Mouse (Mus musculus): ENCODE measurements around the gene Gm5483. TPM values are rescaled to one million over a fixed set of nuclear protein-coding genes. Genes with fewer than 3 reads are reported as not detected.
"Not testable (repeated sequence)": the region's sequence is repeated elsewhere in the genome, so short reads cannot be mapped to it uniquely, and the experiment has no call there.

Gene Gm5483
- total RNA-seq (2021), result under 1 TPM in 1 of 2 experiments, not detected in 1; 0.26 TPM

GRCm38 (mm10) chr16:36183912-36184311 is at the start of gene Gm5483:
Gene Gm5483 (plus strand): TSS chr16:36184212.
- DNase-seq; intact Hi-C loops (cut with DNase I): not testable (repeated sequence)

GRCm38 (mm10) chr16:36138201-36138600 is 45.8 kb upstream of the Gm5483 start:
- intact Hi-C loops (cut with DNase I), result no loop called here
- DNase-seq, result no peak

GRCm38 (mm10) chr16:36156402-36156975 is 27.5 kb upstream of the Gm5483 start, which contains the start of gene Stfa2l1:
Gene Stfa2l1 (plus strand): TSS chr16:36156811.
- DNase-seq, result no peak
- intact Hi-C loops (cut with DNase I), result no loop called here

GRCm38 (mm10) chr16:36167841-36168240 is 16.2 kb upstream of the Gm5483 start:
- DNase-seq; intact Hi-C loops (cut with DNase I): not testable (repeated sequence)

GRCm38 (mm10) chr16:36176108-36176507 is 7.9 kb upstream of the Gm5483 start:
- no peak for DNase-seq
- intact Hi-C loops (cut with DNase I), result no loop called here

GRCm38 (mm10) chr16:36179910-36180309 is 4.1 kb upstream of the Gm5483 start:
- intact Hi-C loops (cut with DNase I), result no loop called here
- DNase-seq, result no peak

GRCm38 (mm10) chr16:36199226-36199625 is 15.2 kb downstream of the Gm5483 start:
- intact Hi-C loops (cut with DNase I), result no loop called here
- no peak for DNase-seq

- intact Hi-C loops (cut with DNase I), result no loop called here
- DNase-seq, result peak; percentile 2
These were observed 19.8 kb downstream of the Gm5483 start for GRCm38 (mm10) chr16:36203846-36204245.

GRCm38 (mm10) chr16:36205684-36206083 is 21.7 kb downstream of the Gm5483 start:
- DNase-seq; intact Hi-C loops (cut with DNase I): not testable (repeated sequence)

GRCm38 (mm10) chr16:36209967-36210453 is 26.0 kb downstream of the Gm5483 start, which contains the start of gene Gm5416:
Gene Gm5416 (plus strand): TSS chr16:36210403.
- no peak for DNase-seq
- intact Hi-C loops (cut with DNase I), result no loop called here

GRCm38 (mm10) chr16:36221168-36221567 is 37.2 kb downstream of the Gm5483 start, which contains the start of gene 2010005H15Rik:
Gene 2010005H15Rik (plus strand): TSS chr16:36221468.
- intact Hi-C loops (cut with DNase I); DNase-seq: not testable (repeated sequence)

Other genes starting within 250 kb of the Gm5483 start
- gene Parp9, start 245.7 kb upstream of the Gm5483 start, total RNA-seq (2021), result 1 to 10 TPM; 2.0 to 2.4 TPM
- gene Dtx3l, start 245.1 kb upstream of the Gm5483 start, total RNA-seq (2021), result 1 to 10 TPM; 2.2 TPM
- 10 to 100 TPM; 92.1 to 96.8 TPM for gene Kpna1, start 205.5 kb upstream of the Gm5483 start, total RNA-seq (2021)
- 1 to 10 TPM; 6.8 to 7.0 TPM for gene Wdr5b, start 143.0 kb upstream of the Gm5483 start, total RNA-seq (2021)
- 10 to 100 TPM; 55.9 to 61.0 TPM for gene Fam162a, start 112.6 kb upstream of the Gm5483 start, total RNA-seq (2021)
- gene Ccdc58, start 112.5 kb upstream of the Gm5483 start, total RNA-seq (2021), result 10 to 100 TPM; 19.0 to 21.1 TPM
- gene Csta1, start 53.0 kb upstream of the Gm5483 start, total RNA-seq (2021), result not detected
- gene Stfa2l1, start 27.4 kb upstream of the Gm5483 start, total RNA-seq (2021), result not detected
- gene Gm5416, start 26.2 kb downstream of the Gm5483 start, total RNA-seq (2021), result not detected
- gene 2010005H15Rik, start 37.3 kb downstream of the Gm5483 start, total RNA-seq (2021), result not detected
- gene Stfa1, start 92.7 kb downstream of the Gm5483 start, total RNA-seq (2021), result not detected
- gene BC117090, start 150.1 kb downstream of the Gm5483 start, total RNA-seq (2021), result not detected
- gene BC100530, start 183.5 kb downstream of the Gm5483 start, total RNA-seq (2021), result not detected
- gene Stfa2, start 224.2 kb downstream of the Gm5483 start, total RNA-seq (2021), result not detected